Mouse (Mus musculus) liver, postnatal 0 days (tissue): ENCODE results near the gene Pdyn. TPM values are rescaled to one million over a fixed set of nuclear protein-coding genes. Genes with fewer than 3 reads are reported as not detected.

Source experiments
- ATAC-seq: fragments of 200-750 bp; cut with Nextera tagmentation; 2 replicates; pipeline ENCODE4 v1.8.0; 2017; ENCODE audit warnings: mild to moderate bottlenecking, moderate library complexity
- DNase-seq: peaks from one replicate; pipeline ENCODE4 v3.0.0-alpha.2; 2016
- H3K27ac ChIP-seq: fragments of 300-500 bp; sonication (generic); 2 replicates; pipeline ENCODE4 v1.5.1; 2014; ENCODE audit warnings: antibody characterized with exemption, moderate library complexity, mild to moderate bottlenecking, low read depth
- H3K27me3 ChIP-seq: fragments of 300-500 bp; sonication (generic); 2 replicates; pipeline ENCODE4 v1.6.1; 2014; ENCODE audit warnings: low read length, control low read depth, mixed read lengths; ENCODE audit not compliant: insufficient read depth
- H3K36me3 ChIP-seq: fragments of 300-500 bp; sonication (generic); replicated peaks from 2 replicates; pipeline ENCODE4 v1.6.1; 2014; ENCODE audit warnings: mild to moderate bottlenecking, control low read depth, low read length, moderate library complexity, mixed read lengths; ENCODE audit not compliant: insufficient read depth
- H3K4me1 ChIP-seq: fragments of 300-500 bp; sonication (generic); 2 replicates; pipeline ENCODE4 v1.6.1; 2014; ENCODE audit warnings: antibody characterized with exemption, mild to moderate bottlenecking, control low read depth; ENCODE audit not compliant: insufficient read depth
- H3K4me2 ChIP-seq: fragments of 300-500 bp; sonication (generic); 2 replicates; pipeline ENCODE4 v1.6.1; 2014; ENCODE audit warnings: low read depth, mild to moderate bottlenecking, low read length, moderate library complexity, mixed read lengths
- H3K4me3 ChIP-seq: fragments of 300-500 bp; sonication (generic); 2 replicates; pipeline ENCODE4 v1.5.1; 2014; ENCODE audit warnings: low read depth, low read length
- H3K9ac ChIP-seq: fragments of 300-500 bp; sonication (generic); replicated peaks from 2 replicates; pipeline ENCODE4 v1.6.1; 2014; ENCODE audit warnings: mild to moderate bottlenecking, moderate library complexity
- H3K9me3 ChIP-seq: fragments of 300-500 bp; sonication (generic); 2 replicates; pipeline ENCODE4 v1.6.1; 2016; ENCODE audit warnings: mild to moderate bottlenecking, control low read depth, low read length, mixed read lengths
- CTCF ChIP-seq: sonication (generic); IDR thresholded peaks from 2 replicates; pipeline ENCODE4 v1.5.1; 2016; ENCODE audit warnings: antibody characterized with exemption, low read depth
- EP300 ChIP-seq: IDR thresholded peaks from 2 replicates; pipeline ENCODE4 v1.6.1; 2016; ENCODE audit warnings: antibody characterized with exemption, low read depth, mild to moderate bottlenecking
- WGBS: fragments of 180-500 bp; shearing (Covaris S2); extraction: QIAGEN DNeasy Blood & Tissue Kit; methylation state at CpG from one replicate; pipeline ENCODE4 v1.1.7; 2014; ENCODE audit not compliant: insufficient replicate concordance; 5-methylcytosine and 5-hydroxymethylcytosine counted together
- polyA plus RNA-seq: library from polyadenylated mRNA; unstranded; fragments of >200 nt; fragmentation: Nextera tagmentation; extraction: Ambion mirVana; gene quantifications from 2 replicates; pipeline ENCODE4 v1.2.1, GENCODE M21; 2015

Pdyn gene
- polyA plus RNA-seq, 1 experiment from 2014 or later: not detected

- no peak overlapping the region for H3K9ac ChIP-seq
- no peaks in the 10 kb centered on the region for H3K27me3 ChIP-seq
- H3K4me3 ChIP-seq: no peak overlapping the region
- H3K9me3 ChIP-seq: no peaks in the 10 kb centered on the region
- WGBS: 67% methylated on average over 10 of the region's 10 CpGs
- H3K36me3 ChIP-seq: no peaks in the 10 kb centered on the region
- H3K27ac ChIP-seq: no peak overlapping the region
- no peak overlapping the region for H3K4me2 ChIP-seq
- DNase-seq (no peak), ATAC-seq (no peak)
- no peaks in the 10 kb centered on the region for H3K4me1 ChIP-seq
- TF ChIP-seq EP300 (no peak), CTCF (no peak)
Observed at GRCm38 (mm10) chr2:129686908-129687307, 12.7 kb downstream of the Pdyn start.

DNA sequence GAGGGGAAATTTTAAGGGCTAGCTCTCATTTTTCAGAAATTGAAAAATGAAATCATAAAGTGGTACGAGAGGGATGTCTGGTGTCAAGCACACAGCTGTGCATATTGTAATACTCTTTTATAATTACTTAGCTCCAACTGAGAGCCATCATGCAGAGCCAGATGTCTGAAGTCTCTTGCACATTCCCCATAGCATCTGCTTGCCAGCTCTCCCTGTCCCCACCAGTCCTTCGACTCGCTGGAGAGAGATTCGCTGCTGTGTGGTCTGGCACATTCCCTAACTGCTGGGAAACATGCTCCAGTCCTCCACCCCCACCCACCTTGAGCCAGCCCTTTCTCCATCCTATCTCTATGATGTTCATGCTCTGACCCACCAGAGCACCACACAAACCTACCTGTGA, 15.6 kb downstream of the Pdyn start:
- TF ChIP-seq EP300: no peak
- no peak for TF ChIP-seq CTCF
- H3K36me3 ChIP-seq: no peaks in the 10 kb centered on the region
- no peak overlapping the region for H3K9ac ChIP-seq
- H3K4me3 ChIP-seq: no peak overlapping the region
- H3K4me1 ChIP-seq: no peaks in the 10 kb centered on the region
- no peaks in the 10 kb centered on the region for H3K27me3 ChIP-seq
- H3K9me3 ChIP-seq: no peaks in the 10 kb centered on the region
- DNase-seq: no peak
- no peak for ATAC-seq
- H3K4me2 ChIP-seq: no peak overlapping the region
- 69% methylated on average over 4 of the region's 4 CpGs for WGBS
- H3K27ac ChIP-seq: no peak overlapping the region

GRCm38 (mm10) chr2:129680236-129680635, 19.4 kb downstream of the Pdyn start:
- TF ChIP-seq EP300: no peak
- TF ChIP-seq CTCF: no peak
- H3K4me2 ChIP-seq: no peak overlapping the region
- 61% methylated on average over 3 of the region's 3 CpGs for WGBS
- DNase-seq: no peak
- no peak for ATAC-seq
- no peak overlapping the region for H3K4me3 ChIP-seq
- no peak overlapping the region for H3K27ac ChIP-seq
- H3K27me3 ChIP-seq: 0 out of 2 replicates have a peak, but pooled peaks cover 2% of the 10 kb centered on the region
- H3K36me3 ChIP-seq: no peaks in the 10 kb centered on the region
- H3K9ac ChIP-seq: no peak overlapping the region
- no peaks in the 10 kb centered on the region for H3K4me1 ChIP-seq
- H3K9me3 ChIP-seq: no peaks in the 10 kb centered on the region

GRCm38 (mm10) chr2:129679066-129679465, 20.6 kb downstream of the Pdyn start:
- TF ChIP-seq CTCF (no peak), EP300 (no peak)
- no peak overlapping the region for H3K4me2 ChIP-seq
- H3K27ac ChIP-seq: no peak overlapping the region
- 54% methylated on average over 5 of the region's 5 CpGs for WGBS
- H3K4me1 ChIP-seq: no peaks in the 10 kb centered on the region
- H3K9me3 ChIP-seq: no peaks in the 10 kb centered on the region
- no peak overlapping the region for H3K9ac ChIP-seq
- H3K4me3 ChIP-seq: no peak overlapping the region
- no peaks in the 10 kb centered on the region for H3K36me3 ChIP-seq
- 0 out of 2 replicates have a peak, but pooled peaks cover 2% of the 10 kb centered on the region for H3K27me3 ChIP-seq
- ATAC-seq: no peak
- DNase-seq: no peak

DNA sequence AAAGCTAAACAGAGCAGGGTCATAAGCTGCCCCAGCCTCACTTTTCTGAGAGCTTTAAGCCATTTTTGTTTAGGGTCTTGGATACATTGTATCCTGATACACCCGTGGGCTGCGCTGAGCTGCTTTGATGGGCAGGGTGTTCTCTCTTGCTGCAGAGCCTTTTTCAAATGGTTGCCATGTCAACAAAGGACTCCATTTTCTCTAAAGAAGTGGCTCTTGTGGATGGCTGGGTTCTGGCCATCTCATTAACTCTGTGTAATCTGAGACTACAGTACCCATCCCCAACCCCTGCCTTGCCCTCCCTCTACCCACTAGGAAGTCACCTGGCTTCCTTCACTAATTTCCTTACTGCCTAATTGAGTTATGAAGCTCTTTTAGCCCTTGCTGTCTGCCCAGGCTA, 22.0 kb downstream of the Pdyn start:
- no peak overlapping the region for H3K9ac ChIP-seq
- TF ChIP-seq CTCF (no peak), EP300 (no peak)
- 0 out of 2 replicates have a peak, but pooled peaks cover 2% of the 10 kb centered on the region for H3K27me3 ChIP-seq
- H3K9me3 ChIP-seq: no peaks in the 10 kb centered on the region
- DNase-seq (no peak), ATAC-seq (no peak)
- H3K4me2 ChIP-seq: no peak overlapping the region
- H3K4me3 ChIP-seq: no peak overlapping the region
- no peak overlapping the region for H3K27ac ChIP-seq
- WGBS: 64% methylated on average over 2 of the region's 2 CpGs
- H3K4me1 ChIP-seq: no peaks in the 10 kb centered on the region
- H3K36me3 ChIP-seq: no peaks in the 10 kb centered on the region

GRCm38 (mm10) chr2:129674935-129675634, 24.6 kb downstream of the Pdyn start:
- Histone ChIP-seq H3K4me1 (no peaks in the 10 kb centered on the region), H3K36me3 (no peaks in the 10 kb centered on the region), H3K27ac (no peak overlapping the region), H3K27me3 (0 out of 2 replicates have a peak, but pooled peaks cover 2% of the 10 kb centered on the region), H3K4me2 (no peak overlapping the region), H3K4me3 (no peak overlapping the region), H3K9ac (no peak overlapping the region), H3K9me3 (no peaks in the 10 kb centered on the region)
- WGBS: 27% methylated on average over 13 of the region's 13 CpGs
- DNase-seq (peak; percentile 90), ATAC-seq (no peak; the same call in 1 of the 2 replicates)
- TF ChIP-seq CTCF (peak; percentile 98), EP300 (no peak)

DNA sequence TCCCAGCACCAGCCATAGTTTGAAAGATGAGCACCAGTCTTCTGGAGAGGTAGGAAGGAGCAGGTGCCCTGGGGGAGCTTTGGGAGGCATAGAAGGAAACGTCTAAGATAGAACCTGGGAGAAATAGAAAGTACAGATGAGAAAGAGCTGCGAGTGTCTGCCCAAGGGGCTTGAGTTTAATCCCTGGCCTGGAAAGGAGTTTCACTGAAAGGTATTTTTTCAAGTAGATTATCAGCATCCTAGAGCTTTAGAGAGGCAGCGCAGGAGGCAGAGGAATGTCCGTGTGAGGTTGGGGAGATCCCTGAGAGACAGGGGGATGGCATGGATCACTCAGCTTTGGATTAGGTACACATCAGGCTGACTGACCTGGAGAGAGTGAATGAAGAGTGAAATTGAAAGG, 27.7 kb downstream of the Pdyn start:
- H3K4me1 ChIP-seq: no peaks in the 10 kb centered on the region
- no peak overlapping the region for H3K4me3 ChIP-seq
- H3K9ac ChIP-seq: no peak overlapping the region
- H3K36me3 ChIP-seq: no peaks in the 10 kb centered on the region
- ATAC-seq (no peak), DNase-seq (no peak)
- no peaks in the 10 kb centered on the region for H3K9me3 ChIP-seq
- H3K4me2 ChIP-seq: no peak overlapping the region
- H3K27me3 ChIP-seq: no peaks in the 10 kb centered on the region
- TF ChIP-seq CTCF (no peak), EP300 (no peak)
- no peak overlapping the region for H3K27ac ChIP-seq
- WGBS: 73% methylated on average over 4 of the region's 4 CpGs
